Mouse (Mus musculus) kidney, adult 2 months (tissue): ENCODE data around the gene Rangap1. TPM values are rescaled to one million over a fixed set of nuclear protein-coding genes. Genes with fewer than 3 reads are reported as not detected.
"Not testable (repeated sequence)": the region's sequence is repeated elsewhere in the genome, so short reads cannot be mapped to it uniquely, and the experiment has no call there.

Experiments
- DNase-seq: peaks from one replicate; pipeline ENCODE4 v3.0.0; 2021
- H3K27ac ChIP-seq: fragments of 200-500 bp; 2 replicates; pipeline ENCODE4 v1.5.1; 2012; ENCODE audit warnings: low read depth, low read length, control low read depth, inconsistent platforms; ENCODE audit not compliant: insufficient read depth
- H3K27me3 ChIP-seq: fragments of 200-500 bp; replicated peaks from 2 replicates; pipeline ENCODE4 v1.6.1; 2012; ENCODE audit warnings: mild to moderate bottlenecking, moderate library complexity, low read length, inconsistent platforms; ENCODE audit not compliant: control insufficient read depth, insufficient read depth
- H3K36me3 ChIP-seq: fragments of 200-500 bp; 2 replicates; pipeline ENCODE4 v1.6.1; 2012; ENCODE audit warnings: mild to moderate bottlenecking, moderate library complexity, low read length, inconsistent platforms; ENCODE audit not compliant: control insufficient read depth, insufficient read depth
- H3K4me1 ChIP-seq: fragments of 200-500 bp; 2 replicates; pipeline ENCODE4 v1.6.1; 2011; ENCODE audit warnings: low read length; ENCODE audit not compliant: control insufficient read depth, insufficient read depth
- H3K4me3 ChIP-seq: fragments of 200-500 bp; 2 replicates; pipeline ENCODE4 v1.5.1; 2011; ENCODE audit warnings: mild to moderate bottlenecking, low read depth, low read length, control low read depth; ENCODE audit not compliant: insufficient read depth
- CTCF ChIP-seq: fragments of 200-500 bp; conservative IDR thresholded peaks from 2 replicates; pipeline ENCODE4 v1.5.1; 2011; ENCODE audit warnings: low read depth, mild to moderate bottlenecking, control low read depth, low read length, moderate library complexity, mixed read lengths; ENCODE audit not compliant: insufficient read depth, insufficient read length
- POLR2A ChIP-seq: fragments of 200-500 bp; IDR thresholded peaks from one replicate; pipeline ENCODE4 v1.6.1; 2011; ENCODE audit warnings: low read depth, low read length, control low read depth
- WGBS: fragments of 180-500 bp; shearing (Covaris S2); methylation state at CpG from one replicate; pipeline ENCODE4 v1.1.7; 2018; 5-methylcytosine and 5-hydroxymethylcytosine counted together
- polyA plus RNA-seq: library from polyadenylated mRNA; depleted of rRNA; stranded (reverse); fragments of >200 nt; gene quantifications from 2 replicates; pipeline ENCODE4 v1.2.3, GENCODE M21; 2012

The Rangap1 gene
- polyA plus RNA-seq, 1 experiment, result 25.8 TPM

DNA sequence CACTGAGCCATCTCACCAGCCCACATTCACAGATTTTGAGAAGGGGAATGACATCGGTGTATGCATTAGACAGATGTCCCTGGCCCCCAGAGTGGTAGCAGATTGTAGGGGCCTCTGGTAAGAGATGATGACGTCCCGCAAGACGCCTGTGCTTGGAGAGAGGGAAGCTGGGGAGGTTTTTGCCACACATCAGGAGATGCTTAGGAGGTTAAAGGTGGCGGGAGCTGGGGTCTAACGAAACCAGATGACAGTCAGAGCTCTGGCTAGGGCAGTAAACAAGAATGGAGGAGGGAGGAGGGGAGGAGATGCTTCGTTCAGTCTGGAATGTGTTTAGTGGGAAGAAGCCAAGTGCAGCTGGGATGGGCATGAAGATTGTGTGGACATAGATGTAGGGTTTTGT is 16.1 kb upstream of the Rangap1 start:
- Histone ChIP-seq H3K4me1 (0 out of 2 replicates have a peak, but pooled peaks cover 8% of the 10 kb centered on the region), H3K27me3 (no peaks in the 10 kb centered on the region), H3K4me3 (no peak overlapping the region), H3K36me3 (no peaks in the 10 kb centered on the region), H3K27ac (no peak overlapping the region)
- no peak for TF ChIP-seq CTCF
- 83% methylated on average over 7 of the region's 7 CpGs for WGBS
- no peak for DNase-seq

DNA sequence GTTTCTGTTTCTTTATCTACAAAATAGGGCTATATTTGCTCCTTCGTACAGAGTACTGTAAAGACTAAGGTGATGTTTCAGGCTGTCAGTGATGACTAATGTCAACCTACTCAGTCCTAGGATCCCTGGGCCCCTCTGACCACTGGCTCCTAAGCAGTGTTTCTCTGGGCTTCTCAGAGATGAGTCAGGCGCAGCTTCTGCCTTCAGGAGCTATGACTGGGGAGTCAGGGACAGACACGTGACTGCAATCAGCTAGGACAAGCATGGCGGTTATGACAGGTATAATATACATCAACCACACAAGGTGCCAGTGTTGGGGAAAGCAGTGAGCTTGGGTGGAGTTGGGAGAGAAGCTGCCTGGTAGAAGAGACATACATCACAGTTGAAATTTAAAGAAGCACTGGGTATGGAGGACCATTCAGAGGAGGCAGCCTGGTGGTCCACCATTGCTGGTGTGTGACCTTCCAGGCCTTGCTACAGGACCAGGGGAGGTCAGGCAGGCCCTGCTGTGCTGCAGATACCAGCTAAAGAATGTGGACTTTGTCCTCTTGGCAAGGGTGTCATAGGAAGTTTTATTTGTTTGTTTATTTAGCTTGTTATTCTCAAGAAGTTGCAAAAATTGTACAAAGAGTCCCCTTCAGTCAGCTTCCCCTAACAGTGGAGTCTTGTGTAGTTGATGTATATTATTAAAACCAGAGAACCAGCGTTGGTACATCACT is 15.2 kb upstream of the Rangap1 start:
- TF ChIP-seq CTCF (no peak), POLR2A (no peak)
- Histone ChIP-seq H3K36me3 (no peaks in the 10 kb centered on the region), H3K27ac (0 out of 2 replicates have a peak overlapping the region, but pooled peaks have one; percentile 0), H3K27me3 (no peaks in the 10 kb centered on the region), H3K4me1 (0 out of 2 replicates have a peak, but pooled peaks cover 8% of the 10 kb centered on the region), H3K4me3 (no peak overlapping the region)
- 85% methylated on average over 5 of the region's 5 CpGs for WGBS
- DNase-seq, result peak; percentile 73

DNA sequence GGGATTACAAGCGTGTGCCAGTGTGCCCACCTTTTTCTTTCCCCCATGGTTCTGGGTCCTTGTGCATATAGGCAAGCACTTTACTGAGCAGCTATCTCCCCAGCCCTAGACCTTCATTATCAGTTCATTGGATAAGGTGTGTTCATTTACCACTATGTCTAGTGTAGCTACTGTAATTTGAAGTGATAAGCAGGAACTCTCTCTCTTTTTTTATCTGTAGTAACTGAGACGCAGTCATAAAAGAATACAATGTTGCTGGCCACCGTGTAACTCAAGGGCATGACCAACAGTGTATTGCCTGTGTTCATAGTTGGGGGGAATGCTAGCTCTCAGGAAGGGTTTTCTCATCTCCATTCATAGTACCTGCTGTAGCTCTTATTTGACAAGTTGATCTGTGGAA is 14.2 kb upstream of the Rangap1 start:
- DNase-seq, result no peak
- WGBS, result 88% methylated on average over 3 of the region's 3 CpGs
- Histone ChIP-seq H3K27me3 (no peaks in the 10 kb centered on the region), H3K27ac (no peak overlapping the region), H3K4me3 (no peak overlapping the region), H3K4me1 (0 out of 2 replicates have a peak, but pooled peaks cover 8% of the 10 kb centered on the region), H3K36me3 (no peaks in the 10 kb centered on the region)
- TF ChIP-seq CTCF, result no peak
- TF ChIP-seq POLR2A, result no peak

DNA sequence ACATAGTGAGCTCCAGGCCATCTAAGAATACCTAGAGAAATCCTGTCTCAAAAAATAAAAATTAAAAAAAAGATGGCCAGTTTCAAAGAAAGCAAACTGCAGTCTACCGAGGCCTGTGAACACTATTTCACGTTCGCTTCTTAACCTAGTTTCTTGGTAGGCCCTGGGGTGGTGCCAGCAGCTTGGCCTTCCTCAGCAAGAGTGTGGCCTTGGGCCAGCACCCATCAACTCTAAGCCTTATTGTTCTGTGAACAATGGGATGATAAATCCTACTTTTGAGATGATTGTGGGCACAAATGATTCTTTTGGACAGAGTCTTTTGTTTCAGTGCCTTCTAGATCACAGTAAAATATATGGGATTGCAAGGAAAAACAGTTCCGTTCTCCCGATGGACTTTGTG is 13.4 kb upstream of the Rangap1 start:
- 45% methylated on average over 5 of the region's 5 CpGs for WGBS
- no peaks in the 10 kb centered on the region for H3K27me3 ChIP-seq

DNA sequence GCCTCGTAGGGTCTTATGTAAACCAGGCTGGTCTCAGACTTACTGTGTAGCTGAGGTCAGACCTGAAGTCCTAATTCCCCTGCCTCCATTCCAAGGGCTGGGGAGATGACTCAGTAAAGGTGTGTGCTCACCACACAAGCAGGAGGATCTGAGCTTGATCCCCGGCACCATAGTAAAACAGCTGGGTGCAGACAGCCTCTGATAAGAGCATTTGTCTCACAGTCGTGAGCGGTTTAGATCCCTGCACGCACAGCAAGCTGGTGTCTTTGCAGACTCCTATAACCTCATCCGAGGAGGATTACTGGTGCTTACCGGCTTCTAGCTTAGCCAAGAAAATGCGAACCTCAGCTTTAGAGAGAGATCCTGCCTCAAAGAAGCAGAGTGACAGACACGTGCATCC is 8.3 kb upstream of the Rangap1 start:
- no peak overlapping the region for H3K4me3 ChIP-seq
- peaks cover 21% of the 10 kb centered on the region for H3K4me1 ChIP-seq
- H3K36me3 ChIP-seq, result no peaks in the 10 kb centered on the region
- no peak for DNase-seq
- H3K27me3 ChIP-seq, result no peaks in the 10 kb centered on the region
- 96% methylated on average over 9 of the region's 9 CpGs for WGBS
- H3K27ac ChIP-seq, result no peak overlapping the region
- TF ChIP-seq CTCF (no peak), POLR2A (no peak)

More for the DNA sequence above, 13.4 kb upstream of the Rangap1 start:
- H3K27ac ChIP-seq, result no peak overlapping the region
- H3K4me3 ChIP-seq, result no peak overlapping the region
- DNase-seq, result peak; percentile 69
- H3K36me3 ChIP-seq, result no peaks in the 10 kb centered on the region
- TF ChIP-seq POLR2A (no peak), CTCF (no peak)
- 0 out of 2 replicates have a peak, but pooled peaks cover 8% of the 10 kb centered on the region for H3K4me1 ChIP-seq

DNA sequence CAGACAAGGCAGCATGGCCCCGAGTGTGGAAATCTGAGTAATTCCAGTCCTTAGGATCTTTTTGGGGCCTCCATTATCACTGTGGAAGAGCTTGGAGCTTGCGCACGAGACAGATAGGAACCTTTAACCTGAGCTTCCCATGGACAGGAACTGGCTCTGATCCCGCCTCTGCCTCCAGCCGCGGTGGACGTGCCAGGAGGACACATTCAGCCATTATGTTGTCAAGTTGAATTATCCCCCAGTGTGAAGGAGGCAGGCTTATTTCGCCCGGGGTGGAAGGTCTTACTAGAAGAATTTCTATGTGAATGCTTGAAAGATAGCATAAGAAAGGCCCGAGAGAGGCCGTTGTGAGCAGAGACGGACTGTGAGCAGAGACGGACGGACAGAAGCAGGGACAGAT is 4.4 kb upstream of the Rangap1 start:
- WGBS, result 22% methylated on average over 14 of the region's 14 CpGs
- Histone ChIP-seq H3K27ac (peak overlapping the region; percentile 28), H3K36me3 (no peaks in the 10 kb centered on the region), H3K4me3 (no peak overlapping the region; the same call in 1 of the 2 replicates), H3K4me1 (peaks cover 20% of the 10 kb centered on the region), H3K27me3 (no peaks in the 10 kb centered on the region)
- TF ChIP-seq CTCF, result no peak
- TF ChIP-seq POLR2A, result no peak
- peak; percentile 88 for DNase-seq

DNA sequence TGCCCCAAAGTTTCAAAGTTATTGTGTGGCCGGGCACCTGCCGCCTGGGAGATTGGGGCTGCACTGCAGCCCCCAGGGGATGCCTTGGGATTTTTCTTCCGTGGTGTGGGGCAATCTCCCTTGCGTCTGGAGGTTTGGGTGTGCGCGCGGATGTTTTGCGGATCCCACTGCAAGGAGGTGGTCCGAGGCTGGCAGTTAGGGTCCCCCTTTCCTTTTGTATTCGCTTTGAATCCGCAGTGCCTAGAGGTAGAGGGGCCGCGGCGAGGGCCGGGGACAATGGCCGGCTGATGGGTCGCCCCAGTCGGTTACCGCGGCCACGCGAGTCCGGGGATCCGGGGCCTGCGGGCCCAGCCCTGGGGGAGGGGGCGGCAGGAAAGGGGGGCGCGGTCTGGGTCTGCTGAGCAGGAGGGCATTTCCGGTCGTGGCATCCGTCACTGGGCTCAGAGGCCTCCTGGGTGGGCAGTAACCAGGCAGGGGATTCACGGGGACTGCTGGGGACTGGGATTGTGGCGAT is 328 bp upstream of the Rangap1 start:
- H3K27ac ChIP-seq, result peak overlapping the region; percentile 21
- under 1% methylated on average over 33 of the region's 33 CpGs for WGBS
- DNase-seq, result peak; percentile 42

DNA sequence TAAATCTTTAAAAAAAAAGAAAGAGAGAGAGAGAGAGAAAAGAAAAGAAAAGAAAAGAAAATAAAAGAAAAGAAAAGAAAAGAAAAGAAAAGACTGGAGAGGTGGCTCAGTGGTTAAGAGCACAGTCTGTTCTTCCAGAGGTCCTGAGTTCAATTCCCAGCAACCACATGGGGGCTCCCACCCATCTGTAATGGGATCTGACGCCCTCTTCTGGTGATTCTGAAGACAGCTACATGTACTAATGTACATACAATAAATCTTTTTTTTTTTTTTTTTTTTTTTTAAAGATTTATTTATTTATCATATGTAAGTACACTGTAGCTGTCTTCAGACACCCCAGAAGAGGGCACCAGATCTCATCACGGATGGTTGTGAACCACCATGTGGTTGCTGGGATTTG is 3.0 kb downstream of the Rangap1 start:
- not testable (repeated sequence) for DNase-seq, H3K36me3 ChIP-seq, H3K4me3 ChIP-seq, H3K27ac ChIP-seq, H3K4me1 ChIP-seq, H3K27me3 ChIP-seq
- WGBS, result 38% methylated on average over 2 of the region's 2 CpGs

More for the DNA sequence above, 328 bp upstream of the Rangap1 start:
- Histone ChIP-seq H3K4me1 (peaks cover 16% of the 10 kb centered on the region), H3K36me3 (no peaks in the 10 kb centered on the region), H3K4me3 (peak overlapping the region; percentile 72), H3K27me3 (no peaks in the 10 kb centered on the region)
- TF ChIP-seq POLR2A (no peak), CTCF (no peak)
